Mouse (Mus musculus) skeletal muscle tissue, postnatal 0 days (tissue): Measurements from ENCODE around the gene Tas2r115. TPM values are rescaled to one million over a fixed set of nuclear protein-coding genes. Genes with fewer than 3 reads are reported as not detected.

ENCODE experiments used
- polyA plus RNA-seq: library from polyadenylated mRNA; unstranded; fragments of >200 nt; fragmentation: Nextera tagmentation; extraction: Ambion mirVana; gene quantifications from 2 replicates; pipeline ENCODE4 v1.2.1, GENCODE M21; 2015

Tas2r115 gene
- not detected in 2 replicates for polyA plus RNA-seq

DNA sequence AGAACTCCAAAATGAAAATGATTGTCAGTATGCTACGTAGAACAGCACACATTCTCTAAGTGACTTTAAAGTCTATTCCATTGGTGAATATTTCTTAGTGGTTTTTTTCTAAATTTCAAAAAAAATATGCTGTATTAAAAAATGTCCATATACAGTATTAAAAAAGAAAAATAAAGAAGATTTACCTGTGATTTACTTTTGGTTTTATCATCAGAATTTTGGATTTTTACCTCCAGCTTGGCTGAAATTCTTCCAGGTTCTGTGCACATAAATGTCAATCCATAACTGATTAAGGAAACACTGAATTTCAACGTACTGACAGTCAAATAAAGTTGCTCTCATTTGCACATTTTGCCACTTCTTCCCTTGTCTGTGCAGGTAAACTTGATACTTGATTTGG is at the start of gene Tas2r115:
Tas2r115 (minus strand) TSS at position 101 of the 400 bp plus-strand sequence.

DNA sequence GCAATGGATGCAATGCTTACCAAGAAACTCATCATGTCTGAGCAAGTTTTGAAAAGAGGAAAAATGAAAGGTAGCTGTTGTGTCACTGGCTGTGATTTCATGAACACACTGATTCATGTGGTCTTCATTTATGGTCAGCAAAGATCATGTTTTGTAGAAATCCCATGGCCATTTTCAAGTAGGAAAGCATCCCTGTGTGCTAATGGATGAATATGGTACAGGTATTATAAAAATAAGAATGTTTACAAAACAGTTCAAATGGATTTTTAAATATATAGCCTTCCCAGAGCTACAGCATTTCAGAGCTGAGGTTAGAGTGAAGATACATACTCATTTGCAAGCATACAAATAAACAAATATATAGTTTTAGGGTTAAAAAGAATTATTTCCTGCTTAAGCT is 40.2 kb upstream of the Tas2r115 start, which contains the start of gene Tas2r136:
Tas2r136 (minus strand) TSS at position 101 of the 400 bp plus-strand sequence.

DNA sequence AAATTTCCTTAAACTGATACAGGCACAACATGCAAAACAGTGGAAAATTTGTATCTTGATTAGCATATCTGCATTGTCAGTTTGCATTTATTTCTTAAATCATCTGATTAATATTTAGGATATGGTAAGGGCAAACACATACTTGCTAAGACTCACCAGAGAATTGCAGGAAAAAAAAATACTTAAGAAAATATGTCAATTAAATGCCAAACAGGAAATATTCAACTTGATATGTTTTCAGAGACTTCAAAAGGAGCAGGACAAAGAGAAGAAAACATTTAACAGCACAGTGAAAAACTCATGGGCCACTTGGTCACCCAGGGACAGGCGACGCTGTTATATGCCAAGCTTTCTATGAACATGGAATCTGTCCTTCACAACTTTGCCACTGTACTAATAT is 24.0 kb upstream of the Tas2r115 start, which contains the start of gene Tas2r102:
Tas2r102 (plus strand) TSS at position 301 of the 400 bp plus-strand sequence.

DNA sequence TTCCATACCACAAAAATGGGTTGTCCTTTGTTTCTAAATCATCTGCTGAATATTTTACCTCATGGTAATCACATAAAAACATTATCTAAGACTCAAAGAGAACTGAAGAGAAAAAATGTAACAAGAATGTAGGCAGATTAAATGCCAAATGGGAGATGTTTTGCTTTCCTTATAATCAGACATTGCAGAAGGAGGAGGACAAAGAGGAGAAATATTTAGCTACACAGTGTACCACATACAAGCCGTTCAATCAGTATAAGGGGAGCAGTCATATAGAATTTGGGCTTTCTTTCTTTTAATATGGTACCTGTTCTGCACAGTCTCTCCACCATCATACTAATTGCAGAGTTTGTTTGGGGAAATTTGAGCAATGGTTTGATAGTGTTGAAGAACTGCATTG is 16.6 kb upstream of the Tas2r115 start, which contains the start of gene Tas2r124:
Tas2r124 (plus strand) TSS at position 301 of the 400 bp plus-strand sequence.

DNA sequence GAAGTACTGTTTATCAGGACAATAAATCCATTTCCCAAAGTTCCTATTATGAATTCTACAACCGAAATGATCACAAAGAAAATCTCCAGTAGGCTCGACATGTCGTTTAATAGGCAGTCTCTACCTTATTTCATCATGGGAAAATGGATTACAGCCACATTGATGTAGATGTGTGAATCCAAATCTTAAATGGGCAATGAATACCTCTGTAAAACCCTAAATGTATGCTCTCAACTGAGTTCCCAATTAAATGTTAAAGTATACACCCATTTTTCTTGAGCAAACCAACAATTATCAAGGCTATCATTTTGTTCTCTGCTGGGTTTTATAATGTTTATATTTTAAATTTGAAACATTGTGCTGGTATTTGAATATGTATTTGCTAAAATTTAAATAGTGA is 26.0 kb downstream of the Tas2r115 start, which contains the start of gene Tas2r122:
Tas2r122 (minus strand) TSS at position 101 of the 400 bp plus-strand sequence.

DNA sequence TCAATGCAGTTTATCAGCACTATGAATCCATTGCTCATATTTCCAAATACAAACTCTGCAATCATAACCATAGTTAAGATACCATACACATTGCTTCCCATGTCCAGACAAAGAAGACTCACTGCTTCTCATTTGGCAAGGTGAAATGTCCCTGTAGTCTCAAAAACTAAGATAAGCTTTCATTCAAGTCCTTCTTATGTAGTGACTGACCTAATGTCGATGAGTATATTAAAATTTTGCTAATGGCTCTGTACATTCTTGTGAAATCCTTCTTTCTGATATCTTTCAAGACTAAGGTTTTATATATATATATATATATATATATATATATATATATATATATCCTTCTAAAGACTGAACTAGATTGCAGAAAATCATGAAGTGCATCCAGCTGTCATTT is 36.9 kb downstream of the Tas2r115 start, which contains the start of gene Tas2r121:
Tas2r121 (minus strand) TSS at position 101 of the 400 bp plus-strand sequence.

Other genes starting within 250 kb of the Tas2r115 start
- gene Prh1, start 168.2 kb downstream of the Tas2r115 start, polyA plus RNA-seq: not detected in 2 replicates
- not detected in 2 replicates for gene Prp2, start 142.1 kb downstream of the Tas2r115 start, polyA plus RNA-seq
- gene A630073D07Rik, start 86.5 kb downstream of the Tas2r115 start, polyA plus RNA-seq: not detected in 2 replicates
- gene Tas2r120, start 81.1 kb downstream of the Tas2r115 start, polyA plus RNA-seq: not detected in 2 replicates
- not detected in 2 replicates for gene Tas2r121, start 37.0 kb downstream of the Tas2r115 start, polyA plus RNA-seq
- not detected in 2 replicates for gene Tas2r122, start 26.1 kb downstream of the Tas2r115 start, polyA plus RNA-seq
- gene Tas2r124, start 16.7 kb upstream of the Tas2r115 start, polyA plus RNA-seq: not detected in 2 replicates
- gene Tas2r102, start 24.1 kb upstream of the Tas2r115 start, polyA plus RNA-seq: not detected in 2 replicates
- not detected in 2 replicates for gene Tas2r136, start 40.1 kb upstream of the Tas2r115 start, polyA plus RNA-seq
- not detected in 2 replicates for gene Tas2r117, start 64.8 kb upstream of the Tas2r115 start, polyA plus RNA-seq
- not detected in 2 replicates for gene Tas2r123, start 109.1 kb upstream of the Tas2r115 start, polyA plus RNA-seq
- not detected in 2 replicates for gene Tas2r116, start 117.4 kb upstream of the Tas2r115 start, polyA plus RNA-seq
- not detected in 2 replicates for gene Tas2r110, start 130.0 kb upstream of the Tas2r115 start, polyA plus RNA-seq
- gene Tas2r113, start 155.0 kb upstream of the Tas2r115 start, polyA plus RNA-seq: not detected in 2 replicates
- not detected in 2 replicates for gene Tas2r125, start 171.6 kb upstream of the Tas2r115 start, polyA plus RNA-seq
- gene Tas2r129, start 213.1 kb upstream of the Tas2r115 start, polyA plus RNA-seq: not detected in 2 replicates
- not detected in 2 replicates for gene Tas2r131, start 219.9 kb upstream of the Tas2r115 start, polyA plus RNA-seq
- not detected in 2 replicates for gene Tas2r109, start 242.9 kb upstream of the Tas2r115 start, polyA plus RNA-seq